Mouse (Mus musculus): ENCODE data around the gene Suz12.

GRCm38 (mm10) chr11:80067558-80067957, 74.7 kb downstream of the Suz12 start:
- TF ChIP-seq CTCF (IDR thresholded peaks at IDR 0.05; ENCODE audit: low read depth) (no peak), EP300 (IDR thresholded peaks at IDR 0.05; ENCODE audit: low read depth) (no peak)
